Comparison of ENCODE assay signal across 32 mouse cellular contexts in genomic region chr13:38287960-38288359, GRCm38 (mm10). TPM values are rescaled to one million over a fixed set of nuclear protein-coding genes. Genes with fewer than 3 reads are reported as not detected.
A peak's percentile ranks its signal among the peaks of the same experiment; 100 is the strongest.
DNase-seq lines count a peak whose midpoint lies in the region; ATAC-seq lines count a peak whose summit lies in the region.
"Had no signal": no experiment of that assay in that cellular context is flagged by ENCODE, and none has a peak within 500 bp of the region (broad histone marks: within the 10 kb centered on the region; RNA-seq: fewer than 3 reads in every experiment).

No protein-coding gene starts in this region.

- no peaks in the 10 kb centered on the region; the same call in 1 of the 2 replicates for H3K4me1 ChIP-seq in hindbrain, embryonic 14.5 days (replicated peaks; ENCODE audit: control insufficient read depth, insufficient read depth, low read length)

- DNase-seq in 416B (ENCODE audit: low read depth) = peak; percentile 60
- DNase-seq in A20 (ENCODE audit: low read depth, low spot score) = peak; percentile 30
- DNase-seq in gastrocnemius, adult 8-10 months (ENCODE audit: low spot score in 2 of 2) = no peak
- DNase-seq in hindbrain, embryonic 14.5 days (ENCODE audit: low spot score) = no peak
- DNase-seq in embryo, embryonic 10 days (ENCODE audit: low spot score) = no peak
- no peak for DNase-seq in frontal cortex, postnatal 36 days (ENCODE audit: low spot score in 2 of 2)
- DNase-seq: adrenal gland, adult 8-10 months; adrenal gland, postnatal 25 days; B cell, adult 2 months; cerebellum, adult 11-12 months; cerebellum, adult 8-10 months; cerebellum, postnatal 10 days; cerebellum, postnatal 36 days; forebrain, postnatal 0 days; gastrocnemius, postnatal 14 days; heart, adult 2 months; heart, postnatal 14 days; kidney, adult 2 months had no signal

- 94% methylated on average over 3 of the region's 3 CpGs for WGBS in hindbrain, embryonic 14.5 days

- H3K4me2 ChIP-seq in hindbrain, embryonic 14.5 days (replicated peaks) = no peak overlapping the region
- H3K4me2 ChIP-seq: embryonic facial prominence, embryonic 15.5 days; heart, embryonic 13.5 days; hindbrain, embryonic 13.5 days had no signal

- H3K27ac ChIP-seq in hindbrain, embryonic 14.5 days = no peak overlapping the region
- H3K27ac ChIP-seq: heart, adult 2 months; heart, embryonic 10.5 days; heart, embryonic 13.5 days; hindbrain, embryonic 10.5 days; hindbrain, embryonic 13.5 days; hindbrain, postnatal 0 days had no signal

- ATAC-seq in common myeloid progenitor, adult 5-6 weeks (replicated peaks; ENCODE audit: low read depth, poor library complexity, severe bottlenecking) = peak; percentile 79
- ATAC-seq in hematopoietic stem cell, adult 5-6 weeks (replicated peaks in 1 of 2; ENCODE audit: insufficient read depth in 1 of 2, low FRiP score in 2 of 2, low TSS enrichment in 1 of 2, low read depth in 1 of 2, poor library complexity in 2 of 2, severe bottlenecking in 2 of 2) = peak; percentile 71
- no peak for ATAC-seq in hindbrain, embryonic 14.5 days (ENCODE audit: low FRiP score)
- ATAC-seq: activated CD4-positive, CD25-positive, alpha-beta regulatory T cell, adult 4 months; forebrain, embryonic 14.5 days; forebrain, postnatal 0 days; hindbrain, postnatal 0 days; inflammation-experienced regulatory T-cells, adult 6 months; intestine, embryonic 16.5 days had no signal

- no peak overlapping the region for H3K9ac ChIP-seq in hindbrain, embryonic 14.5 days
- H3K9ac ChIP-seq: embryonic facial prominence, embryonic 15.5 days; forebrain, postnatal 0 days; heart, embryonic 13.5 days; hindbrain, embryonic 13.5 days had no signal

- H3K9me3 ChIP-seq in hindbrain, embryonic 14.5 days (ENCODE audit: control insufficient read depth, low read length) = no peaks in the 10 kb centered on the region
- H3K9me3 ChIP-seq: embryonic facial prominence, embryonic 15.5 days; G1E; heart, embryonic 10.5 days; heart, embryonic 13.5 days; hindbrain, embryonic 10.5 days; hindbrain, embryonic 13.5 days had no signal

- no peaks in the 10 kb centered on the region for H3K36me3 ChIP-seq in hindbrain, embryonic 14.5 days (replicated peaks; ENCODE audit: control insufficient read depth, insufficient read depth)
- H3K36me3 ChIP-seq: embryonic facial prominence, embryonic 15.5 days; G1E; heart, embryonic 10.5 days; heart, embryonic 13.5 days; hindbrain, embryonic 10.5 days; hindbrain, embryonic 13.5 days had no signal

- no peaks in the 10 kb centered on the region for H3K27me3 ChIP-seq in hindbrain, embryonic 14.5 days (ENCODE audit: control insufficient read depth, insufficient read depth, low read length)
- H3K27me3 ChIP-seq: CH12.LX; embryonic facial prominence, embryonic 15.5 days; heart, embryonic 13.5 days; hindbrain, embryonic 13.5 days had no signal

- no peak overlapping the region for H3K4me3 ChIP-seq in hindbrain, embryonic 14.5 days (replicated peaks; ENCODE audit: low read length)
- H3K4me3 ChIP-seq: embryonic facial prominence, embryonic 15.5 days; heart, adult 2 months; heart, embryonic 10.5 days; heart, embryonic 13.5 days; hindbrain, embryonic 10.5 days; hindbrain, embryonic 13.5 days had no signal

RNA-seq across cellular contexts. Expression of gene Bmp6, which starts 56.9 kb away (rescaled TPM):
- 0.29 TPM in 1 of 2 replicates, not detected in the other for total RNA-seq in common myeloid progenitor, adult 5-6 weeks (2017)
- not detected in 2 replicates for total RNA-seq in hematopoietic stem cell, adult 5-6 weeks (2017)
- total RNA-seq in gastrocnemius, adult 8-10 months (2022) = 10 to 100 TPM in 2 of 4 experiments, 1 to 10 TPM in 2; 5.0 to 11.7 (median 9.3) TPM
- 7.4 and 8.9 TPM in 2 replicates for polyA plus RNA-seq in hindbrain, embryonic 14.5 days (2014; fragmentation: Nextera tagmentation; extraction: Ambion mirVana)
- polyA plus RNA-seq: activated CD4-positive, CD25-positive, alpha-beta regulatory T cell, adult 4 months; G1E; inflammation-experienced regulatory T-cells, adult 6 months had no signal

Comparison
In these comparisons a context has a peak if more than half of its experiments do, and no peak if none do; other contexts are left out.
1. DNase-seq: peak in 416B (single experiment) and A20 (single experiment); none in gastrocnemius, adult 8-10 months (0 of 2), hindbrain, embryonic 14.5 days (single experiment), embryo, embryonic 10 days (single experiment) and frontal cortex, postnatal 36 days (0 of 2).